Mouse (Mus musculus) neutrophil, adult 83 days (primary cell): Measurements from ENCODE around the gene Rnf167. TPM values are rescaled to one million over a fixed set of nuclear protein-coding genes. Genes with fewer than 3 reads are reported as not detected.

ENCODE experiments used
- total RNA-seq, 2 experiments: library from RNA; stranded (reverse); gene quantifications; one replicate each; pipeline ENCODE4 v1.2.4; 2023

Rnf167 gene
- total RNA-seq: 100 to 1,000 TPM; 143 to 145 TPM

GRCm38 (mm10) chr11:70646691-70647650 lies at the start of gene Rnf167, which contains the start of gene Slc25a11:
Gene Rnf167, plus strand, starts transcription at chr11:70647235.
Gene Slc25a11, minus strand, starts transcription at chr11:70647479.

GRCm38 (mm10) chr11:70615516-70616093 lies 31.4 kb upstream of the Rnf167 start, which contains the start of gene 4930544D05Rik:
Gene 4930544D05Rik, plus strand, starts transcription at chr11:70615848.

GRCm38 (mm10) chr11:70619101-70619500 lies 27.9 kb upstream of the Rnf167 start, which contains the start of gene Chrne:
Gene Chrne, minus strand, starts transcription at chr11:70619216.

GRCm38 (mm10) chr11:70638714-70639278 lies 8.2 kb upstream of the Rnf167 start, which contains the start of gene Gp1ba:
Gene Gp1ba, plus strand, starts transcription at chr11:70639122.

GRCm38 (mm10) chr11:70654198-70654922 lies 7.3 kb downstream of the Rnf167 start, which contains the start of gene Pfn1:
Gene Pfn1, minus strand, starts transcription at chr11:70654644.

GRCm38 (mm10) chr11:70656964-70657363 lies 9.9 kb downstream of the Rnf167 start, which contains the start of gene Eno3:
Gene Eno3, plus strand, starts transcription at chr11:70657202.

GRCm38 (mm10) chr11:70668771-70669505 lies 21.9 kb downstream of the Rnf167 start, which contains the start of gene Spag7:
Gene Spag7, minus strand, starts transcription at chr11:70669416.

GRCm38 (mm10) chr11:70687601-70688199 lies 40.7 kb downstream of the Rnf167 start, which contains the start of gene Camta2:
Gene Camta2, minus strand, starts transcription at chr11:70688105.

GRCm38 (mm10) chr11:70699722-70700556 lies 52.9 kb downstream of the Rnf167 start, which contains the start of the genes Inca1 and Kif1c:
Gene Inca1, minus strand, starts transcription at chr11:70700155.
Gene Kif1c, plus strand, starts transcription at chr11:70700548.

Other genes with a start within 250 kb of the Rnf167 start
- gene Pelp1, start 237.2 kb upstream of the Rnf167 start, total RNA-seq: 10 to 100 TPM; 17.1 to 20.1 TPM
- gene Arrb2, start 214.6 kb upstream of the Rnf167 start, total RNA-seq: 100 to 1,000 TPM; 791 to 868 TPM
- 10 to 100 TPM; 22.7 to 25.7 TPM for gene Med11, start 195.3 kb upstream of the Rnf167 start, total RNA-seq
- under 1 TPM in 1 of 2 experiments, not detected in 1; 0.57 TPM for gene Zmynd15, start 187.8 kb upstream of the Rnf167 start, total RNA-seq
- gene Cxcl16, start 187.3 kb upstream of the Rnf167 start, total RNA-seq: 1 to 10 TPM; 1.8 to 2.3 TPM
- gene Tm4sf5, start 142.0 kb upstream of the Rnf167 start, total RNA-seq: not detected
- gene Vmo1, start 132.6 kb upstream of the Rnf167 start, total RNA-seq: not detected
- not detected for gene Gltpd2, start 128.0 kb upstream of the Rnf167 start, total RNA-seq
- gene Psmb6, start 121.9 kb upstream of the Rnf167 start, total RNA-seq: 10 to 100 TPM; 93.7 to 98.2 TPM
- not detected for gene Gm40193, start 114.3 kb upstream of the Rnf167 start, total RNA-seq
- gene Pld2, start 107.2 kb upstream of the Rnf167 start, total RNA-seq: 1 to 10 TPM; 2.8 to 3.8 TPM
- 10 to 100 TPM; 30.4 to 35.9 TPM for gene Mink1, start 84.4 kb upstream of the Rnf167 start, total RNA-seq
- gene 4930544D05Rik, start 31.4 kb upstream of the Rnf167 start, total RNA-seq: not detected
- gene Chrne, start 28.0 kb upstream of the Rnf167 start, total RNA-seq: not detected
- under 1 TPM; 0.44 to 0.92 TPM for gene Gp1ba, start 8.1 kb upstream of the Rnf167 start, total RNA-seq
- 10 to 100 TPM; 88.4 to 89.0 TPM for gene Slc25a11, start 244 bp downstream of the Rnf167 start, total RNA-seq
- gene Pfn1, start 7.4 kb downstream of the Rnf167 start, total RNA-seq: 1,000 to 10,000 TPM; 1,955 to 2,001 TPM
- gene Eno3, start 10.0 kb downstream of the Rnf167 start, total RNA-seq: 10 to 100 TPM in 1 of 2 experiments, 1 to 10 TPM in 1; 6.5 to 12.5 TPM
- 10 to 100 TPM; 34.4 to 37.7 TPM for gene Spag7, start 22.2 kb downstream of the Rnf167 start, total RNA-seq
- gene Camta2, start 40.9 kb downstream of the Rnf167 start, total RNA-seq: 10 to 100 TPM; 62.9 to 65.1 TPM
- gene Inca1, start 52.9 kb downstream of the Rnf167 start, total RNA-seq: not detected
- 10 to 100 TPM; 25.3 to 29.9 TPM for gene Kif1c, start 53.3 kb downstream of the Rnf167 start, total RNA-seq
- gene Zfp3, start 117.0 kb downstream of the Rnf167 start, total RNA-seq: under 1 TPM; 0.51 to 0.70 TPM
- 1 to 10 TPM; 1.0 to 1.2 TPM for gene Scimp, start 165.4 kb downstream of the Rnf167 start, total RNA-seq
- 10 to 100 TPM; 13.5 to 14.3 TPM for gene Rabep1, start 197.5 kb downstream of the Rnf167 start, total RNA-seq